ENCODE assay signal across 27 mouse cellular contexts in genomic region chr4:56364594-56364993, GRCm38 (mm10).
"Had no signal": no experiment of that assay in that cellular context is flagged by ENCODE, and none has a peak within 500 bp of the region (broad histone marks: within the 10 kb centered on the region; RNA-seq: fewer than 3 reads in every experiment).

No protein-coding gene starts in this region.

- ATAC-seq: forebrain, embryonic 13.5 days; forebrain, embryonic 14.5 days; forebrain, embryonic 15.5 days; forebrain, embryonic 16.5 days; forebrain, postnatal 0 days had no signal

- H3K4me1 ChIP-seq: embryonic facial prominence, embryonic 12.5 days; embryonic facial prominence, embryonic 15.5 days; forebrain, embryonic 10.5 days; forebrain, embryonic 12.5 days; forebrain, embryonic 13.5 days; forebrain, embryonic 15.5 days; heart, embryonic 10.5 days had no signal

- H3K27ac ChIP-seq: embryonic facial prominence, embryonic 12.5 days; embryonic facial prominence, embryonic 13.5 days; embryonic facial prominence, embryonic 15.5 days; forebrain, embryonic 10.5 days; forebrain, embryonic 12.5 days; forebrain, embryonic 13.5 days; forebrain, embryonic 15.5 days; gastrocnemius, adult 2 months; heart, adult 2 months; heart, embryonic 10.5 days had no signal

- H3K36me3 ChIP-seq: embryonic facial prominence, embryonic 12.5 days; embryonic facial prominence, embryonic 13.5 days; embryonic facial prominence, embryonic 15.5 days; forebrain, embryonic 10.5 days; forebrain, embryonic 12.5 days; forebrain, embryonic 15.5 days; heart, embryonic 10.5 days had no signal

- H3K9me3 ChIP-seq: embryonic facial prominence, embryonic 12.5 days; embryonic facial prominence, embryonic 13.5 days; embryonic facial prominence, embryonic 15.5 days; forebrain, embryonic 10.5 days; forebrain, embryonic 12.5 days; forebrain, embryonic 13.5 days; forebrain, embryonic 15.5 days; heart, embryonic 10.5 days had no signal

- H3K27me3 ChIP-seq: embryonic facial prominence, embryonic 12.5 days; embryonic facial prominence, embryonic 13.5 days; embryonic facial prominence, embryonic 15.5 days; forebrain, embryonic 12.5 days; forebrain, embryonic 13.5 days; forebrain, embryonic 15.5 days had no signal

- H3K4me2 ChIP-seq: embryonic facial prominence, embryonic 12.5 days; embryonic facial prominence, embryonic 13.5 days; embryonic facial prominence, embryonic 15.5 days; forebrain, embryonic 12.5 days; forebrain, embryonic 13.5 days; forebrain, embryonic 15.5 days had no signal

- H3K4me3 ChIP-seq: embryonic facial prominence, embryonic 12.5 days; embryonic facial prominence, embryonic 13.5 days; embryonic facial prominence, embryonic 15.5 days; erythroblast, embryonic 14.5 days; forebrain, embryonic 10.5 days; forebrain, embryonic 12.5 days; forebrain, embryonic 13.5 days; forebrain, embryonic 15.5 days; gastrocnemius, adult 2 months; heart, adult 2 months; heart, embryonic 10.5 days had no signal

- H3K9ac ChIP-seq: embryonic facial prominence, embryonic 12.5 days; embryonic facial prominence, embryonic 13.5 days; embryonic facial prominence, embryonic 15.5 days; forebrain, embryonic 12.5 days; forebrain, embryonic 13.5 days; forebrain, embryonic 15.5 days; forebrain, postnatal 0 days had no signal

- DNase-seq: cerebellum, adult 9-10 months; cerebellum, adult 9-11 months; cerebellum, postnatal 10 days; cerebellum, postnatal 14 days; cerebellum, postnatal 25 days; cerebellum, postnatal 36 days; embryo, embryonic 11 days; forebrain, postnatal 0 days; gastrocnemius, adult 2 months; gastrocnemius, postnatal 10 days; gastrocnemius, postnatal 14 days; gastrocnemius, postnatal 25 days; gastrocnemius, postnatal 36 days; heart, adult 11 months; heart, adult 18-20 months; heart, adult 2 months had no signal
